Mouse (Mus musculus) left cerebral cortex, adult 2 months (tissue): Measurements from ENCODE around the gene Zfp976. TPM values are rescaled to one million over a fixed set of nuclear protein-coding genes. Genes with fewer than 3 reads are reported as not detected.
"Not testable (repeated sequence)": the region's sequence is repeated elsewhere in the genome, so short reads cannot be mapped to it uniquely, and the experiment has no call there.

ENCODE experiments used
- DNase-seq, 2 experiments: peaks; one replicate each; pipeline ENCODE4 v3.0.0; 2021 to 2022; ENCODE audit warnings: low spot score in 2 of 2, mixed read lengths in 1 of 2; ENCODE audit errors: extremely low spot score in 1 of 2
- H3K27ac ChIP-seq: fragments of 200-600 bp; 2 replicates; pipeline ENCODE4 v1.8.1; 2022
- H3K4me3 ChIP-seq: fragments of 200-600 bp; 2 replicates; pipeline ENCODE4 v1.8.1; 2022
- CTCF ChIP-seq: fragments of 200-600 bp; IDR thresholded peaks from 2 replicates; pipeline ENCODE4 v1.8.1; 2022; ENCODE audit warnings: antibody characterized with exemption, mild to moderate bottlenecking, moderate library complexity
- intact Hi-C: fragments of 180-260 bp; cut with DNase I; formaldehyde crosslinking; loops from one replicate; pipeline ENCODE4 v1.15.1; 2025
- long read RNA-seq, 2 experiments: library from polyadenylated mRNA; stranded (forward); transcript quantifications; one replicate each; pipeline ENCODE4 v2.0.0; 2021; ENCODE audit warnings: borderline mapping rate in 2 of 2
- microRNA-seq, 2 experiments: library from miRNA; unstranded; fragments of <30 nt; microRNA quantifications; one replicate each; pipeline ENCODE4 v1.2.0; 2021
- total RNA-seq, 2 experiments: library from RNA; stranded (reverse); gene quantifications; 2 replicates each; pipeline ENCODE4 v1.2.3; 2021

Gene Zfp976
- total RNA-seq = 1 to 10 TPM; 3.0 to 3.3 TPM
- long read RNA-seq, experiment 1, partial matches to known transcripts = 0 of 2 reads
- long read RNA-seq, experiment 1, other reads (novel, unspliced or antisense) = 0 of 2 reads
- long read RNA-seq, experiment 2 = 0 reads

DNA sequence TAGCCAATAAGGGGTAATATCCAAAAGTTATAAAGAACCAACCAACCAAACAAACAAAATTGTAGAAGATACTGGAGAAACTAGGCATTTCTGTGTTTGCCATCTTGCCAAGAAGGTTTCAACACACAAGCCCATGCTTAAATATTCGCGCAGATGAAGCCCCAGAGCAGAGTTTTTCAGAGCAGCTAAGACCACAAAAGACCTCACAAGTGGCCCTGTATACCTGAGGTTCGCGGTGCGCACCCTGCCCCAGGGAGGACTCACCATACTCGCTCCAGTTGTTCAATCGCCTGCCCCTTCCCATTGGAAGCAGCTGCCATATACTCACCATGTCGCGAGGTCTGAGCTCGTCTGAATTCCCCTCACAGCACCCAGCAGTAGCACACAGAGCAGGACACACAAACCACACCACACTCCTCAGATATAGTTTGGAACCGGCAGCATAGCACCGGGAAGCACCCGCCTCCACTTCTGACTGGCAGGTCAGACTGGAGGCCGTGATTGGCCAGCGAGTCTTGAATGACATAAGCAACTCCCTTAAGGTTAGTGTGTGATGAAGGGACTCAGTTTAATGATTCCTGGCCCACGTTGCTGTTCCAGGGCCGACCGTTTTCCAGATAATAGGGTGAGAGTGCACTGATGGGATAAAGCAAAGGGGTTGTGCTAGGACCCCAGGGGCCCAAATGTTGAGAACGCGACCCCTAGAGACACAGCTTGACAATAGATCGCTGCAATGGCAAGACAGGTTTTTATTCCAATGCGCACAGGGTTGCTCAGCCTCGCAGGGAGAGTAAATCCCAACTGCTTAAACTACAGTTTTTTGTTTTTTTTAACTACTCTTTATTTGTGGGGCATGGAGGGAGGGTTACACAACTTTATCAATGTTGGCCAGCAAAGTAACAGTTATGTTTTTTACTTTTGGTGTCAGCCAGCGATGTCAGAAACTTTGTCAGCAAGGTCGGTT is at the start of gene Zfp976:
Gene Zfp976 (minus strand): TSS at position 437 of the 964 bp plus-strand sequence.
- intact Hi-C loops, H3K27ac ChIP-seq: not testable (repeated sequence)
- peak; percentile 53 to 57 for DNase-seq
- H3K4me3 ChIP-seq = peak within 1 kb of the TSS; percentile 43

DNA sequence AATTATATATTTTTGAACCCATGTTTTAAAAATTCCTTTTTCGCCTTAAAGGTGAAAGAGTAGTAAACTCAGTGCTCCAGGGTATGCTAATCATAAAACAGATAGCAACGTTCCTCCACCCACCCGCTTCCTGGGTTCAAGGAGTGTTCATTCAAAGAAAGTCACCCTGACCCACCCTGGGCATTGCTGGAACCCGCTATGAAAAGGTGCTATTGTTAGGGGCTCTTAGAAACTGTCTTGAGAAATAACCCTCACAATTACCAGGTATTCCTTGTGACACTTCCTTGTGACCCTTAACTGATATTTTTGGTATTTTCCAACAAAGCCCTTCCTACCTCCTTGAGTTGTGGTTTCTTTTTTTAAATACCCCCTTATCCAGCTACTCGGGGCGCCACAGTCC is 37.7 kb upstream of the Zfp976 start:
- intact Hi-C loops, H3K4me3 ChIP-seq, H3K27ac ChIP-seq, DNase-seq: not testable (repeated sequence)

DNA sequence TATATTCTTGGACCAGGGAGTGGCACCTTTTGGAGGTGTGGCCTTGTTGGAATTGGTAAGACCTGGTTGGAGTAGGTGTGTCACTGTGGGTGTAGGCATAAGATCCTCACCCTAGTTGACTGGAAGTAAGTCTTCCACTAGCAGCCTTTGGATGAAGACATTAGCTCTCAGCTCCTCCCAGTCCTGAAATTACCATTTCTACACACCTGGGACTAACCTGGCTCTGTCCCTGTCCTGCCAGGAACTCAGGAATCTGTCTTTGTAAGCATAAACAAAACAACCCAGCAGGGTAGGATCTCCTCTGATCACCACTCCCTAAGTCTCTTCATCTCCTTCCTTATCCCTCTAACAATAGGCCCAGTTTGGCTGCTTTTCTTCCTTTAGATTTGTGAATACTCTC is 37.3 kb upstream of the Zfp976 start:
- H3K4me3 ChIP-seq, intact Hi-C loops, DNase-seq, H3K27ac ChIP-seq: not testable (repeated sequence)

DNA sequence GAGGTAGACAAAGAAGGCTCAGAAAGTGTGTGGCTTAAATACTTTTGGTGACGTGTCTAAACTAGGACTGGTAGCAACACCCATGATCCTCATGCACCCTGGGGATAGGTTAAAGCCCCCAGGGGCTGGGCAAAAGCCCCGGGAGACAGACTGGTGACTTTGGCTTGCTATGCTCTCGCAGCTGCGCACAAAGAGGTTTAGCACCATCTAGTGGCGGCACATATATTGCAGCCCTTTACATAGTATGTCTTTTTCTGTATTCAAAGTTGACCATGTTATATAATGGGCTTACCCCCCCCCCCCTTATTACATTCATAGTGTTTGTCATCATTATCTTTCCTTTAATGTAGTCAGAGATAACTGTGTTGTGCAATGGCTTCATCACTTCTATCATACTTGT is 17.8 kb upstream of the Zfp976 start:
- H3K4me3 ChIP-seq, intact Hi-C loops, DNase-seq, H3K27ac ChIP-seq: not testable (repeated sequence)

DNA sequence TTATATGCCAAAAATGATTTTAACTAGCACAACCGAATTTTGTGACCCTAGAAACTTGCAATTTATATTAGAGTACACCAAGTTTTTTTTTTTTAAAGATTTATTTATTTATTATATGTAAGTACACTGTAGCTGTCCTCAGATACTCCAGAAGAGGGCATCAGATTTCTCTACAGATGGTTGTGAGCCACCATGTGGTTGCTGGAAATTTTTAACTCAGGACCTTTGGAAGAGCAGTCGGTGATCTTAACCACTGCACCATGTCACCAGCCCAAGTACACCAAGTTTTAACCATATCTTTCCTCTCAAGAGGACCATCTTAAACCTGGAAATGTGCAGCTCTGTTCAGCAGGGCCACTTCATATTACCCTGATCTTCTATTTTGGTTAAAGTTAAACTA is 12.8 kb upstream of the Zfp976 start:
- intact Hi-C loops, H3K27ac ChIP-seq, DNase-seq, H3K4me3 ChIP-seq: not testable (repeated sequence)

DNA sequence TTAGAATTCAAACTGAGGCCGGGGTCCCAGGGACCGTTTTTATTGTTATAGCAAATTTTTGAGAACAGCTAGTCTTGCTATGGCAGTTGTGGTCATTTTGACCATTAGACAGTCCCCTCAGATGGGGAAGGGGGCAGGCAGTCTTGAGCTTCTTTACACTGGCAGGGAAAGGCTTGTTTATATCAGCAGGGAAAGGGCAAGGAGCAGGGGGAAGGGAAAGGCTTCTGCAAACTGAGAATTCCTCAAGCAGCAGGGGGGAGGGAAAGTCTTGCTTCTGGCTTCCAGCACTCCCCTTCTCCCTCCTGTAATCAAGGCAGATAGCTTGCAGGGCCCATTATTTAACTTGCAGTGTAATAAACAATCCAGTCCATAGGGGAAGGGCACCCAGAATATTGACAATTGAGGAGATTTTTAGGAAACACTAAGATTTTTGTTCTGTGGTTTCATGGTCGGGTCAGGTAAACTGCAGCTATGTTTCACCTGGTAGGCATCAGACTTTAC is 782 bp upstream of the Zfp976 start:
- H3K4me3 ChIP-seq = peak overlapping the region; percentile 43
- intact Hi-C loops = not testable (repeated sequence)

DNA sequence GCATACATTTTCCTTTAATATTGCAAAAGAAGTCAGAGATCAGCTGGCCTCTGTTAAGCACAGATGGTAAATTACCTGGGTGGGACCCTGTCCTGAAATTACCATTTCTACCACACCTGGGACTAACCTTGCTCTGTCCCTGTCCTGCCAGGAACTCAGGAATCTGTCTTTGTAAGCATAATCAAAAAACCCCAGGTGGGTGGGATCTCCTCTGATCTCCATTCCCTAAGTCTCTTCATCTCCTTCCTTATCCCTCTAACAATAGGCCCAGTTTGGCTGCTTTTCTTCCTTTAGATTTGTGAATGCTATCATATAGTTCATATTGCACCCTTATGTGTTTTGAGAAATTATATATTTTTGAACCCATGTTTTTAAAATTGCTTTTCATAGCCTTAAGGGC is 11.4 kb downstream of the Zfp976 start:
- intact Hi-C loops, H3K27ac ChIP-seq, H3K4me3 ChIP-seq, DNase-seq: not testable (repeated sequence)

More for the DNA sequence above, 782 bp upstream of the Zfp976 start:
- not testable (repeated sequence) for DNase-seq, H3K27ac ChIP-seq

DNA sequence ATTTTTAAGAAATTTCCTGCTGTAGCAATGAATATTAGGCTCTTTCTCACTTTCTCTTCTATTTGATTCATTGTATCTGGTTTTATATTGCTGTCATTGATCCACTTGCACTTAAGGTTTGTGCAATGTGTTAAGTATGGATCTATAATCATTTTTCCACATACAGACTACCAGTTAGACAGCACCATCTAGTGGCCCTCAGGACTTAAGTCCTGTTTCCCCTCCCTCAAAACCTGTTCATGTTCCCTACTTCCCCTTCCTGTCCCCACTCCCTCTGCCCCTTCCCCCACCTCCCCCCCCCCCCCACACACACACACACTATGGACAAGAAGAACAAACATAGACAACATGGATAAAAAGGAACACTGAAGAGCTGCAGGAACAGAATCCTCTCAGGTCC is 46.7 kb downstream of the Zfp976 start:
- intact Hi-C loops, DNase-seq, H3K27ac ChIP-seq, H3K4me3 ChIP-seq: not testable (repeated sequence)

GRCm38 (mm10) chr7:42592413-42592812 is 50.0 kb downstream of the Zfp976 start, which contains the start of gene Zfp977:
TSS of gene Zfp977 (minus strand) at chr7:42592547.
- H3K27ac ChIP-seq, intact Hi-C loops, DNase-seq, H3K4me3 ChIP-seq: not testable (repeated sequence)

- H3K27ac ChIP-seq, DNase-seq, intact Hi-C loops, H3K4me3 ChIP-seq: not testable (repeated sequence)
Measured at GRCm38 (mm10) chr7:42591311-42591710, 51.1 kb downstream of the Zfp976 start.

- no peak within 1 kb of the TSS for H3K27ac ChIP-seq
- no peak for TF ChIP-seq CTCF
- no peak within 1 kb of the TSS for H3K4me3 ChIP-seq
- DNase-seq = no peak
- intact Hi-C loops = no loop called here
Measured at GRCm38 (mm10) chr7:42578488-42578887, 63.9 kb downstream of the Zfp976 start, which contains the start of gene Gm21028. TSS of gene Gm21028 (minus strand) at chr7:42578588.

Small RNA genes within 50 kb of the gene (microRNA-seq; reads per million reads assigned to microRNA genes)
- gene Gm24938 = 0 reads per million in 2 experiments

Other genes starting within 250 kb of the Zfp976 start
- not detected for gene 4933421I07Rik, start 194.5 kb downstream of the Zfp976 start, total RNA-seq
- 10 to 100 TPM; 17.3 to 19.6 TPM for gene Zfp141, start 136.8 kb downstream of the Zfp976 start, total RNA-seq
- gene Gm21028, start 64.0 kb downstream of the Zfp976 start, total RNA-seq = not detected
- gene Zfp977, start 50.0 kb downstream of the Zfp976 start, total RNA-seq = 1 to 10 TPM; 1.6 to 1.8 TPM
- 1 to 10 TPM; 7.2 to 8.0 TPM for gene Zfp975, start 50.2 kb upstream of the Zfp976 start, total RNA-seq
- not detected for gene Gm17067, start 84.4 kb upstream of the Zfp976 start, total RNA-seq
- gene Vmn2r62, start 150.9 kb upstream of the Zfp976 start, total RNA-seq = not detected
- gene Gm2381, start 224.6 kb upstream of the Zfp976 start, total RNA-seq = under 1 TPM; 0.16 to 0.18 TPM